Mouse (Mus musculus) WW6 (cell line): ENCODE measurements at regions not wholly inside any gene's neighbourhood (a gene's known extent, or its start where the extent isn't known, plus 50 kb on each side); places are given as distances from the start of the nearest gene placed in this dataset.

Source experiments
- DNase-seq: peaks from one replicate; pipeline ENCODE4 v3.0.0-alpha.2; 2013; ENCODE audit warnings: low read depth, low spot score

GRCm38 (mm10) chr2:74099671-74100372 is 188.7 kb upstream of the Atp5g3 start:
- no peak for DNase-seq

GRCm38 (mm10) chr2:74096809-74097208 is 185.7 kb upstream of the Atp5g3 start:
- DNase-seq = no peak

GRCm38 (mm10) chr2:74093494-74093893 is 182.4 kb upstream of the Atp5g3 start:
- no peak for DNase-seq

GRCm38 (mm10) chr2:74087375-74087774 is 176.2 kb upstream of the Atp5g3 start:
- no peak for DNase-seq

DNA sequence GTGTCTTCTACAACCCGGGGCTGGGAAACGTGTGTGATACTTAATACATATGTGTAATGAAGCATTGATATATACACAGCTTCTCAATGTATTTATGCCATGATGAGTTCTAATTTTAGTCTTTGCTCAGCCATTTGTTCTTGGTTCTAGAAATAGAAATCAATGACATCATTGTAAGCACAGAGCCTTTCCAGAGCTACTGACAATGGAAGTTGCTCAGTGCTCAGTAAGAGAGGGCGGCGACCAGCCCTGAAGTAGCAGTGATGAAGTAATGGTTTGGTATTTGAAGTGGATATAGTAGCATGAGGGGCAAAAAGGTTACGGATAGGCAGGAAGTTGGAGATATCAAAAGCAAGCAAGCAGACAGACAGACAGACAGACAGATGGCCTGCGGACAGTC is 173.8 kb upstream of the Atp5g3 start:
- DNase-seq = no peak

DNA sequence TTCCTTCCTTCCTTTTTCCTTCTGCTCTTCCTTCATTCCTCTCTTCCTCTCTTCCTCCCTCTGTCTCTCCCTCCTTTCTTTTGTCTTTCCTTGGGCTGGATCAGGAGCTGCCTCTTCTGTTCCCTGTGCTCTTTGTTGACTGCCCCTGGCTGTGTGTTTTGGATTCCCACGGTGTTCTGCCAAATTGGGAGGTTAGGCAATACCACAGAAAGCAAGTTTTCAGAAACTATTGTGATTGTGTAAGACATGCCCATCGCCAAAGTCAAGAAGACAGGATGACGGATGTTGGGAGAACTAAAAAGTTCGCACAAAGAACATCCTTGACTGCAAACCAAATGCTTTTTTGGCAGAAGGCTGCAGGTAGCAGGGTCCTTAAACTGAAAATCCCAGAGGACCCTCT is 165.6 kb upstream of the Atp5g3 start:
- DNase-seq = no peak

DNA sequence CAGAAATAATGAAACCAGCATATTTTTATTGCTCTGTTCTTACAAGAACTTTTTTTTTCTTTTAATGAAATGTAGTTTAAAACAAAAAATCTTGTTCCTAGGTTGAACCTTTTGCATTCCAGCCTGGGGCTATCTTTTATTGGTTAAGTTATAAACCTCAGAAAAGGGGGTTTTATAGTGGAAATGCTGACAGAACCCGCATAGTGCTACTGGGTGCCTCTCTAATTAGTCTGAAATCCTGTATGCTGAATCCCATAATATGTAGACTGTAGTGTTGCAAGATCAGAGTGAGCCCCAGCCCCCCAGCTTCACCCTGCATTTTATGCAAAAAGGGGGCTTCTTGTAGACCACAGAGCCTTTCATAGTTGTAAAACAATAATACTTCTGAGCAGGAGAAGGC is 164.4 kb upstream of the Atp5g3 start:
- DNase-seq = no peak

DNA sequence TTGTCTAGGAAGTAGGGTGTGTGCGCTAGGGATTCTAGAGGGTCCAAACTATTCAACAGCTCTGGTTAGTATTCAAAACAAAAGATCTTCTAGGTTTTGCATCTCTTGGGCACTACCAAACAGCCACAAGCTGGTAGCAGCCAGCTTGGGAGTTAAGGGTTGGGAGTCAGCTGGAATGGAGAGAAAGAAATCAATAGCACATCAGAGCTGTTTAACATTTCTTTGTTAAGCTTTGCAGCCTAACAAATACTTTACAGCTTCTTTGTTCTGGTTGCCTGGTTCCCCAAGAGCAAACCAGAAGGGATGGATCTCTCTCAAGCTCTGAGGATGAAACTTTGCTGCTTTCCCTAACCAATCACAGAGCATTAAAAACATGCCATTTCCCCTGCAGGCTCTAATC is 162.3 kb upstream of the Atp5g3 start:
- DNase-seq = peak; percentile 14

- peak; percentile 33 for DNase-seq
Observed at GRCm38 (mm10) chr2:74066652-74067051, 155.5 kb upstream of the Atp5g3 start.

GRCm38 (mm10) chr2:74064369-74064768 is 153.2 kb upstream of the Atp5g3 start:
- DNase-seq = no peak

DNA sequence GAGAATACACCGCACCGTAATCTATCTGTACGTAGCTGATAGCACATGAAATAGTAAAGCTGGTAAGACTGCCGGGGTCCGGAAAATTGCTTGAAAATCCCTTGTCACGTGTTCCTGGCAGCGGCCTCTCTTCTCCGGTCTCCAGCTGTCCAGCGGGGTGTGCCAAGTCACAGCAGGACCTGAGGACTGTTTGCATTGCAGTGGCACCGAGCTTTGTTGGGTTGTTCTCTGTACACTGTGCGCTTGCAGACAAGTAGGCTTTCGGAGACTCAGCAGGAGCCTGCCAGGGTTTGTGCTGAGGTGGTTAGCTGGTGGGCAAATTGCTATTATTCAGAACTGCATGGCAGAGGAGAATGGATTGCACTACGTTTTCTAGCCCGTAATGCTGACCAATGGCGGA is 152.7 kb upstream of the Atp5g3 start:
- no peak for DNase-seq

DNA sequence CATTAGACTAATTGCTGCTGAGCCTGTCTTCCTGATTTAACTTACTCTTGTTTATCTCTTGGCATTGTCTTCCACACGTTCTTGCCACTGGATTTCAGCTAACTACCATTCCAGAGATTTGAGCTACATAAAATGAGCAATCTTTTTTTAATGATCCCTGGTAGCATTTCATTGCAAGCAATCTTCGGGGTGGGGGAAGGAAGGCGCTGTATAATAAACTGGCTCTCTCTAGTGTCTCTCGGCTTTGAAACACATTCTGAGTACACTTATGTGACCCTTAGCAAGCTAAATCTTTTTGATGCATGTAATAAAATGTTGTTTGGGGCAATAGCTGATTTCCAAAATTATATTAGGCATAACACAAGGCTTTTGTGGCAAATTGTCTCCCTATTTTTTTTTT is 152.2 kb upstream of the Atp5g3 start:
- no peak for DNase-seq

GRCm38 (mm10) chr2:74042430-74042829 is 131.3 kb upstream of the Atp5g3 start:
- no peak for DNase-seq

GRCm38 (mm10) chr2:74039580-74039979 is 128.5 kb upstream of the Atp5g3 start:
- DNase-seq = no peak

- DNase-seq = no peak
Observed at GRCm38 (mm10) chr2:74036043-74036442, 124.9 kb upstream of the Atp5g3 start.

DNA sequence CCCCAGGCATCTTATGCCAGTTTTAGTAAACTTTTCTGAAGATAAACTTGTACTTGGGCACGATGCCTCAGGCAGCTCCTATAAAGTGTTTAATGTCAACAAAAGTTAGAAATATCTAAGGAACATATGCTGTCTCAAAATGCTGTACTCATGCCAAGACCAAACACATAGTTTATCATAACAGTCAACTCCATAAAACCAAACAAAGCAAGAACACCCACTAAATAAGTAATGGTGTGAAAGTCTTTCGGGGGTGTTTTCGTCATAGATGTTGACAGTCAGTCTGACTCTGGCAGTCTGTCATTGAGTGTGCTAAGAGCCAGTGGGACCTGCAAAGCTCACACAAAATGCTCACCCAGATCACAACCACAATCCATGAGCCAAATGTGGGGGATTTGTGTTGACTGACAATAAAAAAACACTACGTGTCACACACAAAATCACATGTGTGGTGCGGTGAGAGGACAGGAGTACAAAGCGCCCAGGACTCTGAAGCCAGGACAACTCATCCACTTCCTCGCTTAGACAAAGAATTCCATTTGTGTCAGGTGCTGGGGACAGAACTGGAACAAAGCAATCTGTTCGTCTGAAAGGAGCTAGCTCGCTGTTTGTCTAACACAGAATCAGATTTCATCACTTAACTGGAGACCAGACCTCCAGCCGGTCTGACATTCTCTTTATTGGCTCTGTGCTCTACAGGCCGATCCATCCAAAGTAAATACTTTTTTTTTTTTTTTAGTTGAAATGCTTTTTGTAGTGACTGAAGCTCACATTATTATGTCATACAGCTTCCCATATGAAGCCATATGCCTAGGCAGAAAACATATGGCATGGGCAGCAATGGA is 121.3 kb upstream of the Atp5g3 start:
- DNase-seq = no peak

- no peak for DNase-seq
Observed at GRCm38 (mm10) chr2:74029938-74030337, 118.8 kb upstream of the Atp5g3 start.

DNA sequence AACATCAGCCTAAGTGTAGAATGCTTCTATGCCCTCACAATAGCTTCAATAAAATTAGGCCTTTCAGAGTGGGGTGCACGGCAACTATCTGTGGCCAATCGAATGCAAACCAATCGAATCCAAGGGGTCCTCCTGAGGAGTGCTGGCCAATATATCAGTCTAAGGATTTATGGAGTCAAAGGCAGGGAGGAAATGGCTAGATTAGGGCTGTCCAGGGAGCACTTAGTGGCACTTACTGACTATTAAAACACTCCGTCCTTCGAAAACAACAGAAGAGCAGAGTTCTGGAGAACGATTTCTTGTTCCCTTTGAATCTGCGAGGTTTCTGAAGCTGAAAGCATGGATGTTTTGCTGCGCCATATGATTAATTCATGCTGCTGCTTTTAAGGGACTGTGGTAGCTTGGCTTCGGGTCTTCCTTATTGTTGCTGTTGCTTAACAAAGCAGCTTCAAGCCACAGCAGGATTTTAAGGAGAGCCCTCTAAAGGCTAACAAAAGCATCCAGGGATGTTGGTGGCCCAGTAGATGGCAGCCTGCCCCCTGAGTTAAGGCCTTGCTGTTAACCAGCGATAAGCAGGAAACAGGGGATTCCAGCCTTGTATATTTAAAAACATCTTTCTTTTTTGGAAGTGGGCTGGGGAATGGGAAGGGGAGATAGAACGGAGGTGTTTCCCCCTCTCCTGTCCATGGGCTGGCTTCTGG is 116.4 kb upstream of the Atp5g3 start:
- no peak for DNase-seq

DNA sequence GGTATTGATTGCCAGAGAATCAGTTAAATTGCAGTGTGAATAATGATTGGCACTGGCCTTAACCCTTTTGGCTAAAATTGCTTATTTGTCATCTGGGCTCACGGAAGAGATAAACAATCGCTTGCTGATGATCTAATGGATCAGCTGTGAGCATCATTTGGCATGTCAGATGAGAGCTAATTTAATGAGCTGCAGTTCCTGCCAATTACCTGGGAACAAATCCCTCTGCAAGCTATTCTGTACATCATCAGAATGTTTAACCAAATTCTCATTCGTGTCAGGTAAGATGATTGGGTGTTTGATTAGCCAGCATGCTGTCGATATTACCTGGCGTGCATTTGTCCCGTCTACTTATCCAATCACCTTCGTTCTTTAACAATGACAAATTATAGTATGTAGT is 104.0 kb upstream of the Atp5g3 start:
- DNase-seq = no peak

DNA sequence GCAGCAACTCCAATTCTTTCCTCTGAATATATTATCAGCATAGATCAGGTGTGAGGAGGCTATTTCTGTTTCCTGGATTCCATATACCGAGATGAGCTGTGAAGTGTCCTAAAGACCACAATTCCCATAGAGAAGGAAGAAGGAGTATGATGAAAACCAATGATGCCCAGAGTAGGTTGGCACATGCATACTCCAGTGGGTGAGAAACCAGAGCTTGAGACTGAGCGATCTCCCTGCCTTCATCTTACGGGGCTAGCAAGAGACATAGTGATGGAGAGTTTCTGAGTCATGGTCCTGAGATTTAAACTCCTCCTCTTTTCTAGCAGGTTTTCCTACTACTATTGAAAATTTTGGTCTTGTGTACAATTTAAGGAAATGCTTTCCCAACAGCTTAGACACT is 103.1 kb upstream of the Atp5g3 start:
- DNase-seq = no peak

- no peak for DNase-seq
Observed at GRCm38 (mm10) chr2:73998531-73998930, 87.4 kb upstream of the Atp5g3 start.

GRCm38 (mm10) chr2:73996986-73997385 is 85.9 kb upstream of the Atp5g3 start:
- DNase-seq = no peak

DNA sequence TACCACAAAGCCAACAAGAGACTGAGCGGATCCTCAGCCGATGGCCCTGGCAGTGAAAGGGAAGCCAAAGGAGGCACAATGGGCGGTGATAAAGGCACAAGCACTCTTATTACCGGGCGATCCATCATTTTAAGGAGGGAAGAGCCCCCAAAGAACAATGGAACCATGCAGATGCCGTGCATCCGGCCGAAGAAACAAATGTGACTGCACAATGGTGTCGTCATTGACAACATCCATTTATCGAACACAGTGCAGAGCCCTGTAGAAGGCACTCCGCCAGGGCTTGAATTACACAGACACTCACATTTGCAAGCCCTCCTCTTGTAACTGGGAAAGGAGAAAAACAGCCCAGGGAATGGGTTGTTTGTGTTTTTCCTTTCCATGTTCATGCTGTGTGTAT is 80.7 kb upstream of the Atp5g3 start:
- DNase-seq = no peak
